Comparison of ENCODE assay signal across 16 mouse cellular contexts in the genomic region with DNA sequence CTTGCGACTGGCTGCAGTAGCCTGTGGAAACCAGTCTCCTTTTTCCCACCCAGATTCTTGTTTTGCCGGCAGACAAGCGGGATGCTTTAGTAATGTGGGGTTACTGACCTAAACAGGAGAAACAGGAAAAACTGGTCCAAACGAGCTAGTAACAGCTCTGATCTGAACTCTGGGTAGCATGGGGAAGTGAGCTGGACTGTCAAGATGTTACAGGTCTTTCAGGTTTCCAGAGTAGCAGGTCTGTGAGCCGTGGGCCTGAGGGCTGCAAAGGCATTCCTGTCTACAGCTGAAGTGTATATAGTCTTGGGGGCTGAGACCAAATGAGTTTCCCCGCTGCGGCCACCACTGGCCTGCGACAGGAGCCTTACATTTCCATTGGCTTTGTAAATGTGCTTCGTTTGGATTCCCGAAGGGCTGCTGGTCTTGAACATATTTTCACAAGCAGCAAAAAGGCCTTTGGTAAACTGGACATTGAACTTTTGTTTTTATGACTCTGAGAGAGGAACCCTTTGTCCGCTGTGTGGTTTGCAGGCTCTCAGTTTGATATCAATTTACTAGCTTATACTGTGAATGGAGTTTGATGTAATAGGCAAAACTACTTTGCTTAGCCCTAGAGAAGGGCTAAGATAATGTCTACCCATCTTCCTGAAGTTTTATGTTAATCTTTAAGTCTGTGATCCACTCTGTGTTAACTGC. TPM values are rescaled to one million over a fixed set of nuclear protein-coding genes. Genes with fewer than 3 reads are reported as not detected.
DNase-seq lines count a peak whose midpoint lies in the region; ATAC-seq and TF ChIP-seq lines count a peak whose summit lies in the region.
"Had no signal": no experiment of that assay in that cellular context is flagged by ENCODE, and none has a peak within 500 bp of the region (broad histone marks: within the 10 kb centered on the region; RNA-seq: fewer than 3 reads in every experiment).

No protein-coding gene starts in this region.

- H3K4me2 ChIP-seq in kidney, postnatal 0 days (ENCODE audit: low read length) = no peak overlapping the region
- no peak overlapping the region for H3K4me2 ChIP-seq in intestine, embryonic 16.5 days (ENCODE audit: low read depth, low read length)
- H3K4me2 ChIP-seq: heart, embryonic 13.5 days; hindbrain, embryonic 14.5 days; lung, embryonic 15.5 days; midbrain, embryonic 11.5 days had no signal

- no peaks in the 10 kb centered on the region for H3K4me1 ChIP-seq in kidney, postnatal 0 days (replicated peaks; ENCODE audit: insufficient read depth, low read length)
- peaks cover 7% of the 10 kb centered on the region; the same call in 1 of the 2 replicates for H3K4me1 ChIP-seq in intestine, embryonic 16.5 days (ENCODE audit: control insufficient read depth, insufficient read depth, low read length)

- TF ChIP-seq CTCF in kidney, postnatal 0 days (IDR thresholded peaks at IDR 0.05; ENCODE audit: low read depth) = no peak

- peak overlapping the region; percentile 60; the same call in 1 of the 2 replicates for H3K27ac ChIP-seq in kidney, postnatal 0 days
- H3K27ac ChIP-seq in intestine, embryonic 16.5 days (ENCODE audit: low read length) = peak overlapping the region; percentile 82
- H3K27ac ChIP-seq: heart, embryonic 13.5 days; hindbrain, embryonic 14.5 days; lung, embryonic 15.5 days had no signal

- 41% methylated on average over 11 of the region's 11 CpGs for WGBS in kidney, postnatal 0 days
- 39% methylated on average over 11 of the region's 11 CpGs for WGBS in intestine, embryonic 16.5 days

- H3K9ac ChIP-seq in kidney, postnatal 0 days (ENCODE audit: low read depth, low read length) = no peak overlapping the region
- H3K9ac ChIP-seq in intestine, embryonic 16.5 days (ENCODE audit: low read depth, low read length) = no peak overlapping the region
- H3K9ac ChIP-seq: forebrain, postnatal 0 days; heart, embryonic 13.5 days; hindbrain, embryonic 14.5 days; lung, embryonic 15.5 days had no signal

- peaks cover 18% of the 10 kb centered on the region; the same call in 1 of the 2 replicates for H3K36me3 ChIP-seq in kidney, postnatal 0 days (ENCODE audit: insufficient read depth, low read length)
- no peaks in the 10 kb centered on the region; the same call in 1 of the 2 replicates for H3K36me3 ChIP-seq in intestine, embryonic 16.5 days (ENCODE audit: control insufficient read depth, insufficient read depth, low read length)

- DNase-seq in kidney, postnatal 0 days (ENCODE audit: low spot score) = peak; percentile 44
- no peak for DNase-seq in kidney, adult 8-10 months
- peak; percentile 31 for DNase-seq in urinary bladder, postnatal 25 days (ENCODE audit: low spot score)
- DNase-seq in urinary bladder, adult 2 months (ENCODE audit: low spot score) = no peak
- no peak for DNase-seq in heart, postnatal 14 days
- no peak for DNase-seq in spleen, postnatal 4 days (ENCODE audit: low spot score in 2 of 2)
- DNase-seq in gastrocnemius, postnatal 25 days = no peak
- DNase-seq: cerebellum, adult 9-11 months; forebrain, postnatal 0 days; gastrocnemius, postnatal 14 days; thymus, adult 2 months had no signal

- no peak overlapping the region for H3K4me3 ChIP-seq in kidney, postnatal 0 days (replicated peaks; ENCODE audit: low read depth, low read length)
- no peak overlapping the region for H3K4me3 ChIP-seq in intestine, embryonic 16.5 days (ENCODE audit: low read length)
- H3K4me3 ChIP-seq: heart, embryonic 13.5 days; lung, embryonic 15.5 days had no signal

- no peaks in the 10 kb centered on the region for H3K27me3 ChIP-seq in kidney, postnatal 0 days (ENCODE audit: insufficient read depth, low read length)
- H3K27me3 ChIP-seq in intestine, embryonic 16.5 days (replicated peaks; ENCODE audit: control insufficient read depth, insufficient read depth, low read length) = no peaks in the 10 kb centered on the region
- H3K27me3 ChIP-seq: heart, embryonic 13.5 days; lung, embryonic 15.5 days had no signal

- ATAC-seq in kidney, postnatal 0 days (replicated peaks; ENCODE audit: low FRiP score, low read depth) = peak; percentile 68
- ATAC-seq in intestine, embryonic 16.5 days = peak; percentile 87
- ATAC-seq: forebrain, postnatal 0 days had no signal

- H3K9me3 ChIP-seq in kidney, postnatal 0 days (replicated peaks; ENCODE audit: low read length) = no peaks in the 10 kb centered on the region
- H3K9me3 ChIP-seq in intestine, embryonic 16.5 days (ENCODE audit: control insufficient read depth, low read length) = no peaks in the 10 kb centered on the region
- H3K9me3 ChIP-seq: heart, embryonic 13.5 days; lung, embryonic 15.5 days had no signal

- intact Hi-C loops in heart, postnatal 14 days (cut with DNase I) = no loop called here

RNA-seq across cellular contexts. Expression of a gene that starts 17.7 kb away (rescaled TPM):
- 63.0 and 77.4 TPM in 2 replicates for polyA plus RNA-seq in kidney, postnatal 0 days (2015; fragmentation: Nextera tagmentation; extraction: Ambion mirVana)
- polyA plus RNA-seq in urinary bladder, adult 2 months (2012; rRNA removed) = 69.3 and 86.5 TPM in 2 replicates
- polyA plus RNA-seq in intestine, embryonic 16.5 days (2015; fragmentation: Nextera tagmentation; extraction: Ambion mirVana) = 48.9 and 59.3 TPM in 2 replicates
- 10 to 100 TPM; 55.6 to 57.8 TPM for total RNA-seq in heart, postnatal 14 days (2021)
- total RNA-seq in gastrocnemius, postnatal 25 days (2021) = 10 to 100 TPM; 24.8 to 30.6 TPM

RNA-seq across cellular contexts. Expression of a gene that starts 25.2 kb away (rescaled TPM):
- polyA plus RNA-seq in kidney, postnatal 0 days (2015; fragmentation: Nextera tagmentation; extraction: Ambion mirVana) = 10.0 and 10.9 TPM in 2 replicates
- 0.03 TPM in 2 replicates for polyA plus RNA-seq in urinary bladder, adult 2 months (2012; rRNA removed)
- polyA plus RNA-seq in intestine, embryonic 16.5 days (2015; fragmentation: Nextera tagmentation; extraction: Ambion mirVana) = 64.2 and 94.9 TPM in 2 replicates
- not detected for total RNA-seq in heart, postnatal 14 days (2021)
- not detected for total RNA-seq in gastrocnemius, postnatal 25 days (2021)
- total RNA-seq: gastrocnemius, postnatal 14 days had no signal
- polyA plus RNA-seq: heart, embryonic 13.5 days; midbrain, embryonic 11.5 days had no signal

RNA-seq across cellular contexts. Expression of a gene that starts 54.5 kb away (rescaled TPM):
- 61.2 and 63.6 TPM in 2 replicates for polyA plus RNA-seq in kidney, postnatal 0 days (2015; fragmentation: Nextera tagmentation; extraction: Ambion mirVana)
- polyA plus RNA-seq in urinary bladder, adult 2 months (2012; rRNA removed) = 37.9 and 41.1 TPM in 2 replicates
- 61.0 and 70.2 TPM in 2 replicates for polyA plus RNA-seq in intestine, embryonic 16.5 days (2015; fragmentation: Nextera tagmentation; extraction: Ambion mirVana)
- total RNA-seq in heart, postnatal 14 days (2021) = 10 to 100 TPM; 29.7 to 31.4 TPM
- 10 to 100 TPM; 14.1 to 15.4 TPM for total RNA-seq in gastrocnemius, postnatal 25 days (2021)

Comparison
In these comparisons a context has a peak if more than half of its experiments do, and no peak if none do; other contexts are left out.
1. DNase-seq: peak in kidney, postnatal 0 days (single experiment) and urinary bladder, postnatal 25 days (single experiment); none in kidney, adult 8-10 months (0 of 2), urinary bladder, adult 2 months (single experiment), heart, postnatal 14 days (0 of 2), spleen, postnatal 4 days (0 of 2) and gastrocnemius, postnatal 25 days (single experiment).
2. RNA of a gene that starts 25.2 kb away (polyA plus RNA-seq): 64.2 to 94.9 TPM in intestine, embryonic 16.5 days and 10.0 to 10.9 TPM in kidney, postnatal 0 days; 0.03 TPM in urinary bladder, adult 2 months; every median in the first group is over 10 times any median in the second.